Mouse (Mus musculus): ENCODE results near the gene Ddias.

DNA sequence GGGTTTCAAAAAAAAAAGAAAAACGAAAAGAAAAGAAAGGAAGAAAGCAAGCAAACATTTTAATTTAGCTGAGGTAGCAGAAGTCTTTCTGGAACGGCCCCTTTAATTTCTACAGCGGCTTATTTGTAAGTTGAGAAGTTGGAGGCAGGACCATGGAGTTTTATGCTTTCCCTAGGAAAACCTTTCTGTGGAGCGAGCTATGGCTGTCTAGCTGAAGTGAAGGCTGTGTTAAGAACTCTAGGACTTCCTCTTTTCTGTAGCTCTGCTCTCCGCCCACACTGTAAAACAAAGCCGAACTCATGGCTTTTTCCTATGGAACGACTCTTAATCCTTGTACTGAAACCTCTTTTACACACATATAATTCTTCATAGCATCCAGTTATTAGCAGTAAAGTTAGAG is 2.5 kb upstream of the Ddias start:
- TF ChIP-seq CTCF (IDR thresholded peaks at IDR 0.05; ENCODE audit: low read depth, low read length) (no peak), GATA1 (IDR thresholded peaks at IDR 0.05; ENCODE audit: borderline replicate concordance, low read length) (no peak), TAL1 (conservative IDR thresholded peaks at IDR 0.05; ENCODE audit: low read depth, low read length) (no peak), GATA2 (IDR thresholded peaks at IDR 0.05; ENCODE audit: borderline replicate concordance, low read depth, low read length) (no peak), POLR2AphosphoS5 (IDR thresholded peaks at IDR 0.05; ENCODE audit: insufficient replicate concordance, low read depth, low read length) (no peak)

Measured in G1E (cell line).